Mouse (Mus musculus) embryonic stem cell, embryonic (primary cell): ENCODE results near the gene Slc26a8.

Experiments used
- CTCF ChIA-PET, 4 experiments: fragments of 300-600 bp in 2 of 4; fragments of 350-600 bp in 2 of 4; sonication (Branson Sonifier 250); formaldehyde crosslinking; loops; one replicate each; lab custom pipeline; 2022; ENCODE audit warnings: inconsistent platforms in 2 of 4; lab: Charles Lee
- POLR2A ChIA-PET, 4 experiments: fragments of 300-600 bp in 2 of 4; fragments of 350-600 bp in 2 of 4; sonication (Branson Sonifier 250); formaldehyde crosslinking; loops; one replicate each; lab custom pipeline; 2022; ENCODE audit warnings: antibody characterized with exemption in 4 of 4, inconsistent platforms in 1 of 4; lab: Charles Lee

Slc26a8 gene

GRCm38 (mm10) chr17:28707816-28708215 is 17.8 kb upstream of the Slc26a8 start:
- ChIA-PET POLR2A (interaction anchor here in 2 of 4 experiments (0.6 to 12.8 kb wide), 3 partner anchors 12 to 33 kb away, joined by 3 to 131 read pairs (median 8); partner anchors contain the start of gene Mapk14 (in 1 of the 2)), CTCF (interaction anchor here in 1 of 4 experiments (0.6 kb wide), 1 partner anchor 8 kb away, joined by 3 read pairs; no protein-coding TSS in a partner anchor)

GRCm38 (mm10) chr17:28707136-28707627 is 17.1 kb upstream of the Slc26a8 start:
- ChIA-PET POLR2A (interaction anchor here in 2 of 4 experiments (0.5 to 12.8 kb wide), 4 partner anchors 11 to 25 kb away, joined by 3 to 131 read pairs (median 6); partner anchors contain the start of gene Mapk14 (in 2 of the 2)), CTCF (no interaction called here)

GRCm38 (mm10) chr17:28706697-28707096 is 16.7 kb upstream of the Slc26a8 start:
- POLR2A ChIA-PET: interaction anchor here in 3 of 4 experiments (0.6 to 12.8 kb wide), 6 partner anchors 10 to 31 kb away, joined by 3 to 131 read pairs (median 5); partner anchors contain the start of gene Mapk14 (in 2 of the 3)
- CTCF ChIA-PET: no interaction called here

- ChIA-PET POLR2A (interaction anchor here in 2 of 4 experiments (1.4 to 12.8 kb wide), 5 partner anchors 7 to 74 kb away, joined by 3 to 131 read pairs (median 7); partner anchors contain the start of gene Mapk14 (in 2 of the 2)), CTCF (no interaction called here)
These were observed 12.6 kb upstream of the Slc26a8 start for GRCm38 (mm10) chr17:28702646-28703045.

GRCm38 (mm10) chr17:28701737-28702136 is 11.7 kb upstream of the Slc26a8 start:
- CTCF ChIA-PET: interaction anchor here in 1 of 4 experiments (0.5 to 0.6 kb wide), 2 partner anchors 144 to 1316 kb away, joined by 3 read pairs; no protein-coding TSS in a partner anchor
- POLR2A ChIA-PET: interaction anchor here in 3 of 4 experiments (0.5 to 12.8 kb wide), 9 partner anchors 6 to 379 kb away, joined by 3 to 131 read pairs (median 4); partner anchors contain the start of gene Mapk14 (in 2 of the 3)

GRCm38 (mm10) chr17:28701171-28701570 is 11.1 kb upstream of the Slc26a8 start:
- CTCF ChIA-PET: no interaction called here
- POLR2A ChIA-PET: interaction anchor here in 3 of 4 experiments (0.6 to 12.8 kb wide), 10 partner anchors 5 to 74 kb away, joined by 3 to 131 read pairs (median 6); partner anchors contain the start of gene Mapk14 (in 2 of the 3)

- ChIA-PET POLR2A (interaction anchor here in 3 of 4 experiments (0.6 to 10.8 kb wide), 10 partner anchors 7 to 115 kb away, joined by 3 to 131 read pairs (median 4); partner anchors contain the start of gene Mapk14 (in 2 of the 3)), CTCF (no interaction called here)
These were observed 9.8 kb upstream of the Slc26a8 start for GRCm38 (mm10) chr17:28699789-28700188.

GRCm38 (mm10) chr17:28698672-28699071 is 8.6 kb upstream of the Slc26a8 start:
- POLR2A ChIA-PET: interaction anchor here (0.6 to 10.8 kb wide), 12 partner anchors 9 to 1625 kb away, joined by 3 to 131 read pairs (median 4); no protein-coding TSS in a partner anchor
- CTCF ChIA-PET: interaction anchor here in 1 of 4 experiments (0.6 kb wide), 1 partner anchor 996 kb away, joined by 3 read pairs; no protein-coding TSS in a partner anchor

- ChIA-PET POLR2A (interaction anchor here in 2 of 4 experiments (0.9 to 10.8 kb wide), 12 partner anchors 8 to 281 kb away, joined by 3 to 131 read pairs (median 4); no protein-coding TSS in a partner anchor), CTCF (interaction anchor here in 1 of 4 experiments (0.6 kb wide), 1 partner anchor 996 kb away, joined by 3 read pairs; no protein-coding TSS in a partner anchor)
These were observed 8.2 kb upstream of the Slc26a8 start for GRCm38 (mm10) chr17:28698245-28698644.

GRCm38 (mm10) chr17:28697290-28698195 is 7.5 kb upstream of the Slc26a8 start:
- CTCF ChIA-PET: interaction anchor here in 2 of 4 experiments (0.6 to 1.1 kb wide), 3 partner anchors 179 to 995 kb away, joined by 3 to 7 read pairs (median 6); no protein-coding TSS in a partner anchor
- POLR2A ChIA-PET: interaction anchor here in 3 of 4 experiments (0.5 to 10.8 kb wide), 16 partner anchors 8 to 643 kb away, joined by 3 to 131 read pairs (median 4); no protein-coding TSS in a partner anchor

GRCm38 (mm10) chr17:28696641-28697040 is 6.6 kb upstream of the Slc26a8 start:
- POLR2A ChIA-PET: interaction anchor here (0.6 to 10.8 kb wide), 12 partner anchors 9 to 233 kb away, joined by 3 to 131 read pairs (median 4); partner anchors contain the start of gene Srpk1 (in 1 of the 4)
- CTCF ChIA-PET: interaction anchor here in 2 of 4 experiments (0.6 to 1.2 kb wide), 4 partner anchors 180 to 303 kb away, joined by 4 to 8 read pairs (median 6); no protein-coding TSS in a partner anchor

GRCm38 (mm10) chr17:28694832-28695231 is 4.8 kb upstream of the Slc26a8 start:
- ChIA-PET CTCF (no interaction called here), POLR2A (interaction anchor here (0.6 to 10.8 kb wide), 11 partner anchors 12 to 257 kb away, joined by 3 to 131 read pairs (median 3); partner anchors contain the start of gene Kctd20 (in 1 of the 4))

- ChIA-PET CTCF (interaction anchor here in 2 of 4 experiments (0.6 to 1.0 kb wide), 2 partner anchors 304 to 587 kb away, joined by 3 to 4 read pairs; no protein-coding TSS in a partner anchor), POLR2A (interaction anchor here in 3 of 4 experiments (0.9 to 10.8 kb wide), 12 partner anchors 12 to 247 kb away, joined by 3 to 131 read pairs (median 4); partner anchors contain the start of gene Clpsl2 (in 1 of the 3))
These were observed 4.0 kb upstream of the Slc26a8 start for GRCm38 (mm10) chr17:28694078-28694477.

GRCm38 (mm10) chr17:28693086-28693485 is 3.1 kb upstream of the Slc26a8 start:
- POLR2A ChIA-PET: interaction anchor here in 3 of 4 experiments (0.6 to 10.8 kb wide), 28 partner anchors 7 to 370 kb away, joined by 3 to 131 read pairs (median 4); partner anchors contain the start of gene Clpsl2 (in 1 of the 3)

GRCm38 (mm10) chr17:28692341-28692710 is 2.3 kb upstream of the Slc26a8 start:
- CTCF ChIA-PET: interaction anchor here in 3 of 4 experiments (0.6 to 2.0 kb wide), 7 partner anchors 18 to 662 kb away, joined by 3 to 6 read pairs (median 4); no protein-coding TSS in a partner anchor
- POLR2A ChIA-PET: interaction anchor here in 3 of 4 experiments (0.6 to 10.8 kb wide), 46 partner anchors 8 to 707 kb away, joined by 3 to 131 read pairs (median 4); no protein-coding TSS in a partner anchor

More at GRCm38 (mm10) chr17:28693086-28693485, 3.1 kb upstream of the Slc26a8 start:
- CTCF ChIA-PET: interaction anchor here in 2 of 4 experiments (0.5 to 2.0 kb wide), 6 partner anchors 11 to 586 kb away, joined by 3 to 6 read pairs (median 4); no protein-coding TSS in a partner anchor

GRCm38 (mm10) chr17:28691687-28692340 is 1.8 kb upstream of the Slc26a8 start:
- ChIA-PET POLR2A (interaction anchor here (0.6 to 10.8 kb wide), 65 partner anchors 8 to 782 kb away, joined by 3 to 131 read pairs (median 4); partner anchors contain the start of gene Stk38 (in 1 of the 4)), CTCF (interaction anchor here in 3 of 4 experiments (0.6 to 2.0 kb wide), 12 partner anchors 9 to 662 kb away, joined by 3 to 7 read pairs (median 4); no protein-coding TSS in a partner anchor)
